Mouse (Mus musculus): Measurements from ENCODE around the gene Casz1. TPM values are rescaled to one million over a fixed set of nuclear protein-coding genes. Genes with fewer than 3 reads are reported as not detected.
A peak's percentile ranks its signal among the peaks of the same experiment; 100 is the strongest.

Casz1 gene
- polyA plus RNA-seq, 1 experiment from 2014 or later, result 1.1 TPM

DNA sequence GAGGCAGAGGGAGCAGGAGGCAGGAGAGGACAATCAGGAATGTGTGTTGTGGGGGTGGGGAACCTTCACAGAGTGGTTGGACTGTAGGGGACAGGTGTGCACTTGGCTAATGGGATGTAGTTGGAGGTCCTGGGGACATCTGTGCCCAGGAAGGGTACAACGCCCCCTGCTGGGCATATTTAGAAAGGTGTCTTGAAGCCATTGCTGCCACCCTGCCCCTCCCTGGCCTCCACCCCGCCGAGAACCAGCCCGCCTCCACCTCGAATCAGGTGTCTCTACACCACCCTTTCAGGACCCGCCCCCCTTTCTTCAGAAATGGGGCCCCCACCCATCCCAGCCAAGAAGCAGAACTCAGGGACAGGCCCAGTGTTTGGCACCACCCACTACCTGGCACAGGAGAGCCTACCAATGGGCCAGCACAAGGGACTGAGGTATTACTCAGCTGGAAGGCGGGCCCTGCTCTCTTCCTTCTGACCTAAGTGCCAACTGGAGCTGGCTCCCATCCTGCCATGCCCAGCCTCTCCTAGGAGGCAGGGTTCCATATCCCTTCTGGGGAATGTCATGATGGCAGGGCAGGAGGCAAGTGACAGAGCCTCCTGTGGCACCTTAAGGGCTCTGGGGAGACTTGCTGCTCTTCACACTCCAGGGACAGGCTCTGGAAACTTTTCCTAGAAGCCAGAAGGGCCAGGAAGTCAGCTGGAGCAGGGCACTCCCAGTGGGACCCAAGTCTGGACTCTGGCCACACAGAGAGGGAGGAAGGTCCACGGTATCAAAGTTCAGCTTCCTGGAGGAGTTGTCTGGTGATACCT lies 98.9 kb downstream of the Casz1 start:
- WGBS, result 25% methylated on average over 8 of the region's 8 CpGs
- H3K27me3 ChIP-seq, result peaks cover 48% of the 10 kb centered on the region
- no peak overlapping the region for H3K27ac ChIP-seq (replicated peaks)
- H3K9ac ChIP-seq (replicated peaks), result no peak overlapping the region
- H3K9me3 ChIP-seq, result no peaks in the 10 kb centered on the region
- no peak overlapping the region for H3K4me2 ChIP-seq (replicated peaks)
- no peak overlapping the region for H3K4me3 ChIP-seq
- H3K36me3 ChIP-seq, result no peaks in the 10 kb centered on the region
- H3K4me1 ChIP-seq, result peaks cover 13% of the 10 kb centered on the region
- no peak for ATAC-seq (replicated peaks)

- Histone ChIP-seq H3K4me2 (replicated peaks) (no peak overlapping the region), H3K36me3 (no peaks in the 10 kb centered on the region), H3K9ac (replicated peaks) (no peak overlapping the region), H3K27ac (replicated peaks) (no peak overlapping the region), H3K27me3 (peaks cover 30% of the 10 kb centered on the region), H3K9me3 (no peaks in the 10 kb centered on the region), H3K4me1 (peaks cover 18% of the 10 kb centered on the region), H3K4me3 (no peak overlapping the region)
- WGBS, result 87% methylated on average over 7 of the region's 7 CpGs
- no peak for ATAC-seq (replicated peaks)
Observed at GRCm38 (mm10) chr4:148905295-148905694, 101.1 kb downstream of the Casz1 start.

DNA sequence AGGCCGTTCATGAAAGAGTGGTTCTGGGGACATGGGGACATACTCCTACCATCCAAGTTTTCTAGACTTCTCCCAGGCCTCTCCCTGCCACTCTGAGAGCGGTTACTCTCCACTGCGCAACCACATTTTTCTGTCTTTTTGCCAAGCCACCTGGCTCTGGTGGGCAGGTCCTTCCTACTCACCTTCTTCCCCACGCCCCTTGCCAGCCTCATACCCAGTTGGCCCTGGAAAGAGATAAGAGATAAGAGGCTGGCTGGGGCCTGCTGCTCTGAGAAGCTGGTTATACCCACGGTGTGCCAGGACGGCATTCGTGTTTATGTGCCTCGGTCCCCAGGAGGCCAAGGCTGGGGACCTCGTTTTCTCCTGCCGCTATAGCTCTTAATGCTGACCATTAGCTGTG lies 102.6 kb downstream of the Casz1 start:
- 88% methylated on average over 10 of the region's 10 CpGs for WGBS
- peaks cover 8% of the 10 kb centered on the region for H3K4me1 ChIP-seq
- no peak overlapping the region for H3K27ac ChIP-seq (replicated peaks)
- H3K4me3 ChIP-seq, result no peak overlapping the region
- ATAC-seq (replicated peaks), result no peak
- H3K27me3 ChIP-seq, result peaks cover 22% of the 10 kb centered on the region
- H3K4me2 ChIP-seq (replicated peaks), result no peak overlapping the region
- no peaks in the 10 kb centered on the region for H3K9me3 ChIP-seq
- no peaks in the 10 kb centered on the region for H3K36me3 ChIP-seq
- H3K9ac ChIP-seq (replicated peaks), result no peak overlapping the region

GRCm38 (mm10) chr4:148908214-148908681 lies 104.0 kb downstream of the Casz1 start:
- 56% methylated on average over 11 of the region's 11 CpGs for WGBS
- Histone ChIP-seq H3K9ac (replicated peaks) (no peak overlapping the region), H3K4me1 (peaks cover 7% of the 10 kb centered on the region; the same call in 1 of the 2 replicates), H3K27ac (replicated peaks) (no peak overlapping the region), H3K27me3 (0 out of 2 replicates have a peak, but pooled peaks cover 8% of the 10 kb centered on the region), H3K4me2 (replicated peaks) (no peak overlapping the region), H3K4me3 (no peak overlapping the region), H3K36me3 (no peaks in the 10 kb centered on the region), H3K9me3 (no peaks in the 10 kb centered on the region)
- no peak for ATAC-seq (replicated peaks)

DNA sequence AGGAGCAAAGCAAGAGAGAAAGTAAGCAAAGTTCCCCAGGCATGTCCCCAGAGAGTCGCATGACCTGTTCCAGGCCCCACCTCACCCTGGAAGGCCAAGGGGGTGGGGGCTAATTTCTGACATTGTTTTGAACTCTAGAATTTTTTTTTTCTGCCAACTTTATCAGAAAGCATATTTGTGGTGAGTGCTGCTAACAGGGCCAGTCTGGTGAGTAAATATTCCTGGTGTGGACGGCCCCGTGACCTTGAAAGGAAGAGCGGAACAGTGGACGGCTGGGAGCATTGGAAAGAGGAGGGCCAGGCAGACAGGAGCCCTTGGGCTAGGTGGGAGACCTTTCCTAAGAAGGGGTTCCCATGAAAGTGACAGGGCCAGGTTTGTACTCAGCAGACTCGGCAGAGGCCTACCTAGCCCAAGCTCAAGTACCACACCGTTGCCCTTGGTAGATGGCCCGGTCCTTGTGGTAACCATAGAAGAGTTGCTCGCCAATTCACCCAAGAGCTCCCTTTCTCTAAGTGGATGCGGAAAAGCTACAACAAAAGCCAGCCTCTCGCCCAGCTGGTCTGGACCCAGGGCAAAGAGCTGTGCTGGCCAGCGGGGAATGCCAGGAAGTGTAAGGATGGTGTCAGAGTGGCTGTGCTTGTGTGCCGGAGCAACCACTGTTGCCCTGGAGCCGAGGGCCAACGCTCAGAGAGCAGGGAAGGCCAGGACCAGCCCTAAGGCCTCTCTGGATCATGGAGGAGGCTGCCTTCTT lies 104.7 kb downstream of the Casz1 start:
- Histone ChIP-seq H3K27me3 (0 out of 2 replicates have a peak, but pooled peaks cover under 1% of the 10 kb centered on the region), H3K27ac (replicated peaks) (no peak overlapping the region), H3K4me1 (peaks cover 7% of the 10 kb centered on the region; the same call in 1 of the 2 replicates)

GRCm38 (mm10) chr4:148909566-148909965 lies 105.3 kb downstream of the Casz1 start:
- peaks cover 7% of the 10 kb centered on the region; the same call in 1 of the 2 replicates for H3K4me1 ChIP-seq
- WGBS, result 64% methylated on average over 11 of the region's 11 CpGs
- ATAC-seq (replicated peaks), result no peak
- no peak overlapping the region for H3K4me3 ChIP-seq
- no peak overlapping the region for H3K4me2 ChIP-seq (replicated peaks)
- no peaks in the 10 kb centered on the region for H3K36me3 ChIP-seq
- no peaks in the 10 kb centered on the region for H3K9me3 ChIP-seq
- H3K27me3 ChIP-seq, result no peaks in the 10 kb centered on the region
- H3K27ac ChIP-seq (replicated peaks), result no peak overlapping the region
- no peak overlapping the region for H3K9ac ChIP-seq (replicated peaks)

More for the DNA sequence above, 104.7 kb downstream of the Casz1 start:
- H3K4me2 ChIP-seq (replicated peaks), result no peak overlapping the region
- ATAC-seq (replicated peaks), result no peak
- WGBS, result 86% methylated on average over 15 of the region's 15 CpGs
- H3K9me3 ChIP-seq, result no peaks in the 10 kb centered on the region
- no peak overlapping the region for H3K9ac ChIP-seq (replicated peaks)
- no peaks in the 10 kb centered on the region for H3K36me3 ChIP-seq
- H3K4me3 ChIP-seq, result no peak overlapping the region

- H3K9ac ChIP-seq (replicated peaks), result no peak overlapping the region
- no peaks in the 10 kb centered on the region for H3K9me3 ChIP-seq
- H3K27ac ChIP-seq (replicated peaks), result no peak overlapping the region
- peaks cover 22% of the 10 kb centered on the region for H3K4me1 ChIP-seq
- no peak overlapping the region for H3K4me3 ChIP-seq
- H3K27me3 ChIP-seq, result no peaks in the 10 kb centered on the region
- H3K4me2 ChIP-seq (replicated peaks), result no peak overlapping the region
- no peaks in the 10 kb centered on the region for H3K36me3 ChIP-seq
- no peak for ATAC-seq (replicated peaks)
- 72% methylated on average over 7 of the region's 7 CpGs for WGBS
Observed at GRCm38 (mm10) chr4:148912134-148912533, 107.9 kb downstream of the Casz1 start.

DNA sequence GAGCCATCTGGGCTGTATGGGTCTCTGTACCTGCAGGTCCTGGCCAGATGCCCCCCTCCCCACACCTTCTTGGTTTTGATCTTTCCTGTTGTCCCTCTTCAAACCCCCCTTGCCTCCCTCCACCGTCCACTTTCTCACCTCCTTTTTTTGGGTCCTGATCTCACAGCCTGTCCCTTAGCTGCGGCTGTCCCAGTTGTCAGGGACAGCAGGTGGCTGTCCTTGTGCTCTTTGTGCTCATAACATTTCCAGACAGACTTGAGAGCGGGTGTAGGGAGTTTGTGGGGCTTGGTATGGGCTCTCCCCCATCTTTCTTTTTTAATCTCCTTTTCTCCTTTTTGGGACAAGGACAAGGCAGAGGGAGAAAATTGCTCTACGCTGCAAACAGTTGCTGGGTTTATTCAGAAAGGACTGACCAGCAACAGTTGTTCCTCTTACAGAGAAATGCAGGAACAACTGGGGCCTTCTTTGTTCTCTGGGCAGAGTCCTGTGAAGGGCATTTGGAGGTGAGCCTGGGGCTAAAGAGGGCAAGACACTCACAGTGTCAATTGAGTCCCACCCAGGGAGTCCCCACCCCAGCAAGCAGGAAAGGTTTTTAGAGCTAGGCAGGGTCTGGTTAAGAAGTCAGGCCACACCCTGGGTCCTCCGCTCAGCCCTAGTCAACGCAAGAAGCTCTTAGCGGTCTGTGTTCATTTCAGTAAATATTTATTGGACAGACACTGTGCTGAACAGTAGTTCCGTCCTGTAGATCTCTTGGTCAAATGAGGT lies 108.8 kb downstream of the Casz1 start:
- WGBS, result 54% methylated on average over 8 of the region's 8 CpGs

GRCm38 (mm10) chr4:148914863-148915622 lies 110.8 kb downstream of the Casz1 start:
- ATAC-seq (replicated peaks), result peak; percentile 62
- no peaks in the 10 kb centered on the region for H3K36me3 ChIP-seq
- H3K4me3 ChIP-seq, result no peak overlapping the region
- H3K4me1 ChIP-seq, result peaks cover 15% of the 10 kb centered on the region
- H3K9ac ChIP-seq (replicated peaks), result no peak overlapping the region
- 32% methylated on average over 10 of the region's 10 CpGs for WGBS
- H3K27me3 ChIP-seq, result peaks cover 3% of the 10 kb centered on the region; the same call in 1 of the 2 replicates
- no peaks in the 10 kb centered on the region for H3K9me3 ChIP-seq
- H3K27ac ChIP-seq (replicated peaks), result no peak overlapping the region
- no peak overlapping the region for H3K4me2 ChIP-seq (replicated peaks)

More for the DNA sequence above, 108.8 kb downstream of the Casz1 start:
- Histone ChIP-seq H3K9me3 (no peaks in the 10 kb centered on the region), H3K27ac (replicated peaks) (no peak overlapping the region), H3K9ac (replicated peaks) (no peak overlapping the region), H3K36me3 (no peaks in the 10 kb centered on the region), H3K4me1 (peaks cover 22% of the 10 kb centered on the region), H3K4me2 (replicated peaks) (no peak overlapping the region), H3K4me3 (no peak overlapping the region), H3K27me3 (no peaks in the 10 kb centered on the region)
- ATAC-seq (replicated peaks), result no peak

DNA sequence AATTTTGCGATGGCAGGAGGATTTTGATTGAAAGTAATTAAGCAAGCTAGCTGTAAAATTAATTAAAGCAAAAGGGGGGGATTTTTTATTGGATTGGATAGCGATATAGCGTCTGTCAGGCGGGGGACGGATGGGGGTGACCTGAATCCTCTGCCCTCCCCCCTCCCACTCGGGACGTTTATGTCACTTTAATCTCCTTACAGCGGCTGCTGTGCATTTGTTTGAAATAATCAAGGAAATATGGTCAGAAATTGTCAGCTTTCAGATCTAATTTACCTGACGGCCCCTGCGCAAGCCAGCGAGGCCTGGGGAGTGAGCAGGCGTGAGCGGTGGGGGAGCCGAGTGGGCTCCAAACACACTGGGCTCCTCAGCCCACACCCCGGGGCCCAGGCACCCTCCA lies 111.6 kb downstream of the Casz1 start:
- Histone ChIP-seq H3K4me1 (peaks cover 17% of the 10 kb centered on the region), H3K27me3 (peaks cover 4% of the 10 kb centered on the region; the same call in 1 of the 2 replicates), H3K4me3 (no peak overlapping the region), H3K4me2 (replicated peaks) (no peak overlapping the region), H3K27ac (replicated peaks) (no peak overlapping the region), H3K9me3 (no peaks in the 10 kb centered on the region), H3K9ac (replicated peaks) (no peak overlapping the region), H3K36me3 (no peaks in the 10 kb centered on the region)
- 69% methylated on average over 15 of the region's 15 CpGs for WGBS
- ATAC-seq (replicated peaks), result no peak

GRCm38 (mm10) chr4:148918707-148919447 lies 114.6 kb downstream of the Casz1 start:
- no peak for ATAC-seq (replicated peaks)
- Histone ChIP-seq H3K4me3 (no peak overlapping the region), H3K4me1 (peaks cover 37% of the 10 kb centered on the region), H3K27me3 (peaks cover 4% of the 10 kb centered on the region), H3K9me3 (no peaks in the 10 kb centered on the region), H3K27ac (replicated peaks) (no peak overlapping the region), H3K36me3 (no peaks in the 10 kb centered on the region), H3K9ac (replicated peaks) (no peak overlapping the region), H3K4me2 (replicated peaks) (no peak overlapping the region)
- WGBS, result 49% methylated on average over 15 of the region's 15 CpGs
